Mouse (Mus musculus) midbrain, postnatal 0 days (tissue): Measurements from ENCODE around the gene Map2k3. TPM values are rescaled to one million over a fixed set of nuclear protein-coding genes. Genes with fewer than 3 reads are reported as not detected.

ENCODE experiments used
- ATAC-seq: fragments of 200-750 bp; cut with Nextera tagmentation; 2 replicates; pipeline ENCODE4 v1.8.0; 2017; ENCODE audit warnings: moderate number of reproducible peaks, mild to moderate bottlenecking, moderate TSS enrichment, moderate library complexity; ENCODE audit not compliant: low FRiP score
- DNase-seq: peaks from one replicate; pipeline ENCODE4 v3.0.0-alpha.2; 2015; ENCODE audit warnings: low spot score
- H3K27ac ChIP-seq: fragments of 300-500 bp; sonication (generic); 2 replicates; pipeline ENCODE4 v1.5.1; 2014; ENCODE audit warnings: low read depth, mild to moderate bottlenecking, low read length, mixed read lengths
- H3K27me3 ChIP-seq: fragments of 300-500 bp; sonication (generic); 2 replicates; pipeline ENCODE4 v1.6.1; 2014; ENCODE audit warnings: low read length, control low read depth, mixed read lengths; ENCODE audit not compliant: insufficient read depth
- H3K36me3 ChIP-seq: fragments of 300-500 bp; sonication (generic); 2 replicates; pipeline ENCODE4 v1.6.1; 2014; ENCODE audit warnings: low read length, control low read depth, mixed read lengths; ENCODE audit not compliant: insufficient read depth
- H3K4me1 ChIP-seq: fragments of 300-500 bp; sonication (generic); 2 replicates; pipeline ENCODE4 v1.6.1; 2014; ENCODE audit warnings: mild to moderate bottlenecking, control low read depth, antibody characterized with exemption, low read length, mixed read lengths; ENCODE audit not compliant: insufficient read depth
- H3K4me2 ChIP-seq: fragments of 300-500 bp; sonication (generic); 2 replicates; pipeline ENCODE4 v1.6.1; 2014; ENCODE audit warnings: low read depth, mild to moderate bottlenecking, low read length, mixed read lengths; ENCODE audit not compliant: poor library complexity, severe bottlenecking
- H3K4me3 ChIP-seq: fragments of 300-500 bp; sonication (generic); 2 replicates; pipeline ENCODE4 v1.5.1; 2014; ENCODE audit warnings: low read depth, mild to moderate bottlenecking, low read length, moderate library complexity
- H3K9ac ChIP-seq: fragments of 300-500 bp; sonication (generic); replicated peaks from 2 replicates; pipeline ENCODE4 v1.6.1; 2014; ENCODE audit warnings: mild to moderate bottlenecking, low read length, moderate library complexity, mixed read lengths; ENCODE audit not compliant: poor library complexity, severe bottlenecking
- H3K9me3 ChIP-seq: fragments of 300-500 bp; sonication (generic); 2 replicates; pipeline ENCODE4 v1.6.1; 2016; ENCODE audit warnings: low read length, control low read depth
- CTCF ChIP-seq: IDR thresholded peaks from 2 replicates; pipeline ENCODE4 v1.5.1; 2016; ENCODE audit warnings: antibody characterized with exemption, mild to moderate bottlenecking
- WGBS: fragments of 180-500 bp; shearing (Covaris S2); extraction: QIAGEN DNeasy Blood & Tissue Kit; methylation state at CpG from one replicate; pipeline ENCODE4 v1.1.7; 2014; 5-methylcytosine and 5-hydroxymethylcytosine counted together
- polyA plus RNA-seq: library from polyadenylated mRNA; unstranded; fragments of >200 nt; fragmentation: Nextera tagmentation; extraction: Ambion mirVana; gene quantifications from 2 replicates; pipeline ENCODE4 v1.2.1, GENCODE M21; 2015
- total RNA-seq: library from RNA; depleted of rRNA; stranded (reverse); fragments of >200 nt; gene quantifications from 2 replicates; pipeline ENCODE4 v1.2.3, GENCODE M21; 2014

Map2k3 gene
- total and polyA plus RNA-seq, 2 experiments from 2014 or later, result 10.1 to 23.4 TPM

GRCm38 (mm10) chr11:60930724-60931281 lies 1.0 kb upstream of the Map2k3 start:
- 23% methylated on average over 7 of the region's 7 CpGs for WGBS
- Histone ChIP-seq H3K4me1 (peaks cover 12% of the 10 kb centered on the region), H3K36me3 (no peaks in the 10 kb centered on the region), H3K27ac (no peak overlapping the region), H3K9me3 (no peaks in the 10 kb centered on the region), H3K4me3 (peak overlapping the region; percentile 64), H3K4me2 (peak overlapping the region; percentile 86), H3K27me3 (no peaks in the 10 kb centered on the region), H3K9ac (peak overlapping the region; percentile 14; the same call in 1 of the 2 replicates)
- ATAC-seq (no peak), DNase-seq (no peak)
- TF ChIP-seq CTCF, result no peak

DNA sequence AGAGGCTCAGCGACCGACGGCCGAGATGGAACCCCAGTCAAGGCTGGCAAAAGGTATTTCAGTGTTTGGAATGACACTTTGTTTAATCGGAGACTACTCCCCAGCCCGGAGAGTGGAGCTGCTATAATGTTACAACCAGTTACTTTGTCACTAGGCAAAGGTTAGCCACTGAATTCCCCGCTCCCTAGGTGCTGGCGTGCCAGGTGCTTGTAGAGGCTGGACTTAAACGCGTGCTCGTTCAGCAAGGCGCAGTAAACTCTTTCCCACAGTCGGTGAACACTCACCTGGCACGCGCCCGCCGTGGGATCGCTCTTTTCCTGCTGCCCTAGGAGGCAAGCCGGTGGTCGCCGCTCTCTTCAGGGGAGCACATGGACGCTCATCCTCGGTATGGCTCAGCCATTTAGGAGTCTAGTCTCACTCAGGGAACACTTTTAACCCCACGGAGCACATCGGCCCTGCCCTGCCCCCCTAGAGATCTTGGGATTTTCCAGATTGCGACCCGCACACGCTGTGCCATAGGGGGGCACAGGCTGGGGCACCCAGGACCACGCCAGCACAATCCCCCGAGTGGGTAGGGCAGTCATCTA lies 458 bp upstream of the Map2k3 start:
- Histone ChIP-seq H3K9ac (peak overlapping the region; percentile 14), H3K27ac (no peak overlapping the region), H3K36me3 (no peaks in the 10 kb centered on the region), H3K4me1 (peaks cover 12% of the 10 kb centered on the region), H3K9me3 (no peaks in the 10 kb centered on the region), H3K4me2 (peak overlapping the region; percentile 86), H3K4me3 (peak overlapping the region; percentile 64), H3K27me3 (no peaks in the 10 kb centered on the region)
- ATAC-seq (no peak), DNase-seq (peak; percentile 23)
- 0 out of 2 replicates have a peak, but pooled peaks have one; percentile 4 for TF ChIP-seq CTCF
- 1% methylated on average over 30 of the region's 30 CpGs for WGBS

GRCm38 (mm10) chr11:60932503-60933020 lies 729 bp downstream of the Map2k3 start:
- no peaks in the 10 kb centered on the region for H3K27me3 ChIP-seq
- H3K4me3 ChIP-seq, result peak overlapping the region; percentile 64
- peak overlapping the region; percentile 86 for H3K4me2 ChIP-seq
- peaks cover 11% of the 10 kb centered on the region for H3K4me1 ChIP-seq
- 5% methylated on average over 7 of the region's 7 CpGs for WGBS
- no peak for TF ChIP-seq CTCF
- no peaks in the 10 kb centered on the region for H3K36me3 ChIP-seq
- DNase-seq (no peak), ATAC-seq (no peak)
- peak overlapping the region; percentile 83 for H3K9ac ChIP-seq
- H3K9me3 ChIP-seq, result no peaks in the 10 kb centered on the region
- peak overlapping the region; percentile 44; the same call in 1 of the 2 replicates for H3K27ac ChIP-seq

DNA sequence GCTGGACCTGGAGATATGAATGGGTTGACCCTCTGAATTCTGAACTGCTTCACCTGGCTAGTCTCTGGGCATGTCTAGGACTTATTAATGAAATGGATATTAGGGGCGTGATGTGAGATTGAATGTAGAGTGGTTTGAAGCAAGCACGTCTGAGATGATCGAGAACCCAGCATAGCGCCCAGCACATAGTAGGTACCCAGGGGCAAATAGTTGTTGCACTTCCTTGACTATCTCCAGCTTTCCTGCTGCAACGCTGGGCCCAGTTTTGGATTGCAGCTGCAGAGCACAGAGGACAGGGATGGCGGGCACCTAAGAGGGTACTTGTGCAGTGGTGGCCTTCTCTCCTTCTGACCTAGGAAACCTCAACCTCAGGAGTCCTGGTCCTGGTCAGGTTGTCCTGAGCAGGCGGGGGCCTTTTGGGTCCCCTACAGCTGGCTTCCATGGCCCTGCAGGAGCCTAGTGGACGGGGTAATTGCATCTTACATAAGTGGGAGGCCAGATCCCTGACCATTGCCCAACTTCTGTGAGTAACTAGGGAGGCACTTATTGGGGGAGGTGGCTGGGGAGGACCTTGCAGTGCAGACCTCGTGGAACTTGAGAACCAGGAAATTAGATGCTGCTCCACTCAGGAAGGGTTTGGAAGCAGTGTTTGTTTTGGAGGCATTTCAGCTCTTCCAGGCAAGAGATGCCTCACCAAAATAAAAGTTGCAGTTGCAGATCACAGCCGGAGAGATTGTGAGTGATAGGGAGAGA lies 1.5 kb downstream of the Map2k3 start:
- H3K4me3 ChIP-seq, result peak overlapping the region; percentile 64; the same call in 1 of the 2 replicates
- no peak for ATAC-seq
- TF ChIP-seq CTCF, result no peak

DNA sequence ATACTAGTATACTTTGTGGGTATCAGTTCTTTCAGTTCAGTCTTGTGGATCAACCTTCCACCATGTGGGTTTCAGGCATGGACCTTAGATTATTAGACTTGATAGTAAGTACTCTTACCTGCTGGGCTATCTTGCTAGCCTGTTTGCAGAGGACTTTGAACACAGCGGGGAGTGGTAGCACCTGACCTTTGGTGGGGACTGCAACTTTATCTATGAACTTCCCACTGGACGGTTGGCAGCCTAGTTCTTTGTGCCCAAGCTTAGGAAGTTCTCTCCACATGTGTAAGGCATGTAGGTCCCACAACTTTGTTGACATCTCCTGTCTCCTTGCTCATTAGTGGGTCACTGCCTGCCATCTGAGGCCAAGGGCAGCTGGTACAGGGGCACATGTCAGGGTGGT lies 3.0 kb downstream of the Map2k3 start:
- peaks cover 8% of the 10 kb centered on the region for H3K4me1 ChIP-seq
- ATAC-seq, result no peak
- no peak overlapping the region for H3K27ac ChIP-seq
- no peaks in the 10 kb centered on the region for H3K9me3 ChIP-seq
- 93% methylated on average over 2 of the region's 2 CpGs for WGBS
- DNase-seq, result no peak
- no peak overlapping the region for H3K4me2 ChIP-seq
- H3K4me3 ChIP-seq, result no peak overlapping the region
- H3K36me3 ChIP-seq, result no peaks in the 10 kb centered on the region
- H3K9ac ChIP-seq, result no peak overlapping the region
- no peaks in the 10 kb centered on the region for H3K27me3 ChIP-seq
- TF ChIP-seq CTCF, result no peak

More for the DNA sequence above, 1.5 kb downstream of the Map2k3 start:
- Histone ChIP-seq H3K9me3 (no peaks in the 10 kb centered on the region), H3K36me3 (no peaks in the 10 kb centered on the region), H3K9ac (0 out of 2 replicates have a peak overlapping the region, but pooled peaks have one; percentile 83), H3K4me2 (peak overlapping the region; percentile 86), H3K4me1 (peaks cover 8% of the 10 kb centered on the region), H3K27me3 (no peaks in the 10 kb centered on the region), H3K27ac (no peak overlapping the region)
- DNase-seq, result no peak
- WGBS, result 86% methylated on average over 10 of the region's 10 CpGs
